Mouse (Mus musculus): ENCODE measurements at regions not wholly inside any gene's neighbourhood (a gene's known extent, or its start where the extent isn't known, plus 50 kb on each side); places are given as distances from the start of the nearest gene placed in this dataset.

DNA sequence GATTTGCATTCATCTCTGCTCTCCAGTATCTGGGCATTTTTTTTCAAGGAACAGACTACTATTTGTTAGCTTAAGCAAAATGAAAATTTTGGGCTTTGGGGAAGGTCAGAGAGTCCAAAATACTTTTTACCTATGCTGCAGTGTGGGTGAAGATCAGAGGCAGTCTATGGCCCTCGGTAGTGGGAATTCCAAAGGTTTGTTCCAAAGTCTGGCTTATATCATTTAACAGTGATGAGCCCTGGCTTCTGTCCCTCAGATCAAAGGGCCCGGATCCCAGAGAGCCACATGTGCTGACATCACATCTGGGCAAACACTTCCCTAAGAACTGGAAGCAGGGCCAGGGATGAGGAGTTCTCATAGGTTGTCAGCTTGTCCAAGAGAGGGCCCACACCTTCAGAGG, 136.5 kb downstream of the Oma1 start:
- TF ChIP-seq CTCF (IDR thresholded peaks at IDR 0.05; ENCODE audit: low read depth), result no peak
- no peak for TF ChIP-seq EP300 (IDR thresholded peaks at IDR 0.05; ENCODE audit: low read depth)
